Mouse (Mus musculus) erythroblast, embryonic 14.5 days (primary cell): ENCODE data around the gene Slc16a13.

Source experiments
- GATA1 ChIP-seq: IDR thresholded peaks from 2 replicates; pipeline ENCODE4 v1.6.1; 2012; ENCODE audit warnings: low read length, inconsistent platforms, mixed read lengths
- TAL1 ChIP-seq: IDR thresholded peaks from 3 replicates; pipeline ENCODE4 v1.6.1; 2012; ENCODE audit warnings: low read length, inconsistent platforms, mixed read lengths

- TF ChIP-seq GATA1 (no peak), TAL1 (no peak)
Observed at GRCm38 (mm10) chr11:70212896-70213295, 8.0 kb downstream of the Slc16a13 start.
